Mouse (Mus musculus): ENCODE measurements at regions not wholly inside any gene's neighbourhood (a gene's known extent, or its start where the extent isn't known, plus 50 kb on each side); places are given as distances from the start of the nearest gene placed in this dataset.

DNA sequence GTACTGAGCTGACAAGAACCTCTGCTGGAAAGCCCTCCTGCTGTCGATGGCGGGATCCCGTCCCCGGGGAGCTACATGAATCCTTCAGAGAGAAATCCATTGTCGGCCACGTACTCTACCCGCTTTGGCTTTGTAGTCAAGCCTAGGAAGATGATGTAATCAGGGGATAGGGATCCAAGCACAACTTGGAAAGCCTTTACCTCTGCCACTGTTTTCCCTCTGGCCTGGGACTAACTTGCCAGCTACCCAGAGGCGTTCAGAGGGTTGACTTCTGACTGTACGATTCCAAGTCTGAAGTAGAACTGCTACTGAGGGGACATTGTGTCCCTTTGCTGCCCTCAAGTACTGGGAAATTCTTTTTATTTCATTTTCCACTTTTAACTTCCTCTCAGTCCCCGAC lies 110.2 kb upstream of the Nampt start:
- no peak overlapping the region for H3K4me3 ChIP-seq
- H3K27ac ChIP-seq, result no peak overlapping the region
- 79% methylated on average over 10 of the region's 10 CpGs for WGBS
- no peaks in the 10 kb centered on the region for H3K36me3 ChIP-seq
- H3K4me1 ChIP-seq, result no peaks in the 10 kb centered on the region
- no peaks in the 10 kb centered on the region for H3K27me3 ChIP-seq
- no peak overlapping the region for H3K9ac ChIP-seq
- no peak for ATAC-seq (ENCODE audit: insufficient number of reproducible peaks, low FRiP score, low TSS enrichment, low read depth)
- H3K4me2 ChIP-seq, result no peak overlapping the region
- H3K9me3 ChIP-seq, result no peaks in the 10 kb centered on the region

DNA sequence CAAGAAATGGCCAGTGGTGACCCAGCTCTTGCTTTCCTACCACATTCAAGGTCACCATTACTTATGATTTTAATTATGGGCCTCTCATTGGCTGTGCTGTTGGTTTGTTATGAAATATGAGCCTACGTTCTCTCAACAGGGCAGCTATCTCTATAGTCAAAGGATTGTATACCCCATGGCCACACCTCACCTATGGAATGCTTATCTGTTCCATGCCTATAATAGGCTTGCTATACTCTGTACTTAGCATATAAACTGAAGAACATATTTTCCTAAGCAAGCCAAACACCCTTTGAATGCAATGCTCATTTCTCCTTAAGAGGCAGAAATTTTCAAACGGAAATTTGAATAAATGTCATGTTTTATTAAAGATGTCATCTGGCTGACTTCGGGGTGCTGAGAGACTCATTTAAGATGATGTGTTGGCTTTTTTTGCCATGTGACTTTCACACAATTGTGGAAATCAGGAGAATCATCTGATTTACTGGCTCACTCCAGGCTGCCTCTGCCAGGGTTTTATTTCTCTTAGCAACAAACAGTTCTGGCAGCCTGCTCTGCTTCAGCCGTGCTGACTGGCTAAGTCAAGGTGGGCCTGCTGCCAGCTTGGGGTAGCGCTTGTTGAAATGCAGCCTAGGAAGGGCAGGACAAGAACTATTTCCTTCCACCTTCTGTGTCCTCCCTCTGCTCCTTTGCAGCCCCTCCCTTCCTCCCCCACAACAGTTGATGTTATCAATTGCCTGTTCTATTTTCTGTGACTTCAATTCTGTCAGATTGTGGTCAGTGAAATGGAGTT lies 102.0 kb upstream of the Nampt start:
- H3K36me3 ChIP-seq, result no peaks in the 10 kb centered on the region
- no peaks in the 10 kb centered on the region for H3K9me3 ChIP-seq
- no peaks in the 10 kb centered on the region for H3K27me3 ChIP-seq
- ATAC-seq (ENCODE audit: insufficient number of reproducible peaks, low FRiP score, low TSS enrichment, low read depth), result no peak
- H3K4me1 ChIP-seq, result peaks cover 3% of the 10 kb centered on the region; the same call in 1 of the 2 replicates
- H3K4me2 ChIP-seq, result no peak overlapping the region
- WGBS, result 54% methylated on average over 5 of the region's 5 CpGs
- no peak overlapping the region for H3K9ac ChIP-seq
- no peak overlapping the region for H3K27ac ChIP-seq
- no peak overlapping the region for H3K4me3 ChIP-seq

- H3K4me3 ChIP-seq, result no peak overlapping the region
- no peaks in the 10 kb centered on the region for H3K36me3 ChIP-seq
- H3K9me3 ChIP-seq, result no peaks in the 10 kb centered on the region
- 73% methylated on average over 4 of the region's 4 CpGs for WGBS
- H3K27me3 ChIP-seq, result no peaks in the 10 kb centered on the region
- H3K4me2 ChIP-seq, result no peak overlapping the region
- H3K4me1 ChIP-seq, result peaks cover 3% of the 10 kb centered on the region; the same call in 1 of the 2 replicates
- no peak overlapping the region for H3K27ac ChIP-seq
- no peak overlapping the region for H3K9ac ChIP-seq
- ATAC-seq (ENCODE audit: insufficient number of reproducible peaks, low FRiP score, low TSS enrichment, low read depth), result no peak
Observed at GRCm38 (mm10) chr12:32719203-32719602, 100.1 kb upstream of the Nampt start.

DNA sequence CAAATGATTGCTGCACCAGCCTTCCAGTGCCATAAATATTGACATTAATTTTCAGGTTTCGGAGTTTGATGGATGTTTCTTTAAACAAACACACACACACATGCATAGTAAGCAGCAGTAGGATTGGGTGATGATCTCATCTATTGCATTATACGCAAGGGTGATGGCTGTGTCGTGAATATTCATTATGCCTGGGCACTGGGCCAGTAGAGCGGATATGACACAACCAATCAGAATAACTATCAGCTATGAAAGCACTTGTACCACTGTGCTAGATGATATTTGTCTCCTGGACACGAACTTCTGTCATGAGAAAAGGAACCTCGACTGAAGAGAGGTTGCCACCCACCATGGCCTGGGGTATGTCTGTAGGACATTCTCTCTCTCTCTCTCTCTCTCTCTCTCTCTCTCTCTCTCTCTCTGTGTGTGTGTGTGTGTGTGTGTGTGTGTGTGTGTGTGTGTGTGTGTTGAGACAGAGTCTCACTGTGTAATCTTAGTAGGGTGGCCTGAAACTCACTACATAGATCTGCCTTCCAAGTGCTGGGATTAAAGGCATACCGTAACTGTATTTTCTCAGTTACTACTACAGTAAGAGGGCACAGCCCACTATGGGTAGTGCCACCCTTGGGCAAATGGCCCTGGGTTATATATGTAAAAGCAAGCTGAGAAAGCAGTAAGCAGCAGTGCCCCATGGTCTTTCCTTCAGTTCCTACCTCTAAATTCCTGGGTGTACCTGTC lies 94.7 kb upstream of the Nampt start:
- ATAC-seq (ENCODE audit: insufficient number of reproducible peaks, low FRiP score, low TSS enrichment, low read depth), result no peak
- Histone ChIP-seq H3K9me3 (no peaks in the 10 kb centered on the region), H3K4me1 (no peaks in the 10 kb centered on the region), H3K4me3 (no peak overlapping the region), H3K27ac (no peak overlapping the region), H3K27me3 (no peaks in the 10 kb centered on the region), H3K9ac (no peak overlapping the region), H3K4me2 (no peak overlapping the region), H3K36me3 (no peaks in the 10 kb centered on the region)
- WGBS, result 69% methylated on average over 7 of the region's 7 CpGs

- no peak for ATAC-seq (ENCODE audit: insufficient number of reproducible peaks, low FRiP score, low TSS enrichment, low read depth)
- Histone ChIP-seq H3K9ac (no peak overlapping the region), H3K9me3 (no peaks in the 10 kb centered on the region), H3K4me3 (no peak overlapping the region), H3K36me3 (no peaks in the 10 kb centered on the region), H3K27me3 (no peaks in the 10 kb centered on the region), H3K4me2 (no peak overlapping the region), H3K27ac (no peak overlapping the region), H3K4me1 (no peaks in the 10 kb centered on the region)
- WGBS, result 75% methylated on average over 1 of the region's 1 CpGs
Observed at GRCm38 (mm10) chr12:32727539-32727938, 91.8 kb upstream of the Nampt start.

GRCm38 (mm10) chr12:32728425-32728824 lies 90.9 kb upstream of the Nampt start:
- WGBS, result 77% methylated on average over 10 of the region's 10 CpGs
- Histone ChIP-seq H3K4me1 (no peaks in the 10 kb centered on the region), H3K4me3 (no peak overlapping the region), H3K4me2 (no peak overlapping the region), H3K36me3 (no peaks in the 10 kb centered on the region), H3K9ac (no peak overlapping the region), H3K27ac (no peak overlapping the region), H3K27me3 (no peaks in the 10 kb centered on the region), H3K9me3 (no peaks in the 10 kb centered on the region)
- no peak for ATAC-seq (ENCODE audit: insufficient number of reproducible peaks, low FRiP score, low TSS enrichment, low read depth)

DNA sequence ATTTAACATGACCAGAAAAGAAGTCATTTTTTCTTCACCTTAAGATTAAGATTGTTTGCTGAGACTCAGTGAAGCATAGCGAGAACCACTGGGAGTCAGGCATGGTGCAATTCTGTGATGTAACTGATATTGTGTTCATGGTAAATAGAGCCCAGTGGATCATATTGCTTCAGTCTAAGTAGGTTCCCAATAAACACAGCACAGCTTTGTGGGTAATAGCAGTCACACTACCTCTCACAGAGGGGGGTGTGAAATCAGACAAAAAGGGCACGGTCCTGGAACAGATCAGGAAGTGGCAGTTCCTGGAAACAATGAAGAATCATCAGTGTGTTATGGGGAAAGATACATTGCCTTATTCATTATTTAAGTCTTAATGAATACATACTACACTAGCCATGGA lies 84.1 kb upstream of the Nampt start:
- Histone ChIP-seq H3K9me3 (no peaks in the 10 kb centered on the region), H3K4me2 (no peak overlapping the region), H3K27ac (no peak overlapping the region), H3K36me3 (no peaks in the 10 kb centered on the region), H3K4me3 (no peak overlapping the region), H3K9ac (no peak overlapping the region), H3K27me3 (no peaks in the 10 kb centered on the region), H3K4me1 (no peaks in the 10 kb centered on the region)
- 64% methylated on average over 2 of the region's 2 CpGs for WGBS
- ATAC-seq (ENCODE audit: insufficient number of reproducible peaks, low FRiP score, low TSS enrichment, low read depth), result no peak

DNA sequence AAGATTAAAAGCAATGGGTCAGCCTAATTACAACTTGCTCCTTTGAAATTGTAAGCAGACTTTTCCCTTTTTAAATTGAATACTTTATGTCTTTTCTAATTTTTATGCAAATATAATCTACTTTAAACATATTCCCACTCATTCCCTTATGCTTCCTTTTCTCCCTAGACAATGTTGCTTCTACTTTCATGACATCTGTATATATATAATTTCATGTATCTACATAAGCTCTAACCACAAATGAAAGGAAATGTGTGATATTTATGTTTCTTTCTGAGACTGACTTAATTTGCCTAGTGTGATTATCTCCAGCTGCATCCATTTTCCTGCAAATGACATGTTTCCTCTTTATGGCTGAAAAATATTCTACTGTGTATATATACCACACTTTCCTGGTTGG lies 77.9 kb upstream of the Nampt start:
- Histone ChIP-seq H3K4me2 (no peak overlapping the region), H3K9ac (no peak overlapping the region), H3K4me3 (no peak overlapping the region), H3K9me3 (no peaks in the 10 kb centered on the region), H3K36me3 (no peaks in the 10 kb centered on the region), H3K27me3 (no peaks in the 10 kb centered on the region), H3K27ac (no peak overlapping the region), H3K4me1 (no peaks in the 10 kb centered on the region)
- ATAC-seq (ENCODE audit: insufficient number of reproducible peaks, low FRiP score, low TSS enrichment, low read depth), result no peak

GRCm38 (mm10) chr12:32757441-32758119 lies 61.8 kb upstream of the Nampt start:
- H3K27ac ChIP-seq, result no peak overlapping the region
- no peaks in the 10 kb centered on the region for H3K4me1 ChIP-seq
- no peak overlapping the region for H3K9ac ChIP-seq
- H3K9me3 ChIP-seq, result no peaks in the 10 kb centered on the region
- H3K4me3 ChIP-seq, result no peak overlapping the region
- ATAC-seq (ENCODE audit: insufficient number of reproducible peaks, low FRiP score, low TSS enrichment, low read depth), result no peak
- H3K27me3 ChIP-seq, result no peaks in the 10 kb centered on the region
- H3K4me2 ChIP-seq, result no peak overlapping the region
- 62% methylated on average over 2 of the region's 2 CpGs for WGBS
- no peaks in the 10 kb centered on the region for H3K36me3 ChIP-seq

GRCm38 (mm10) chr12:32758150-32758549 lies 61.2 kb upstream of the Nampt start:
- H3K27ac ChIP-seq, result no peak overlapping the region
- H3K4me3 ChIP-seq, result no peak overlapping the region
- H3K27me3 ChIP-seq, result no peaks in the 10 kb centered on the region
- H3K9ac ChIP-seq, result no peak overlapping the region
- no peaks in the 10 kb centered on the region for H3K9me3 ChIP-seq
- no peaks in the 10 kb centered on the region for H3K36me3 ChIP-seq
- H3K4me2 ChIP-seq, result no peak overlapping the region
- ATAC-seq (ENCODE audit: insufficient number of reproducible peaks, low FRiP score, low TSS enrichment, low read depth), result no peak
- WGBS, result 65% methylated on average over 2 of the region's 2 CpGs
- H3K4me1 ChIP-seq, result no peaks in the 10 kb centered on the region

- WGBS, result 82% methylated on average over 3 of the region's 3 CpGs
- no peak overlapping the region for H3K9ac ChIP-seq
- no peak for ATAC-seq (ENCODE audit: insufficient number of reproducible peaks, low FRiP score, low TSS enrichment, low read depth)
Observed at GRCm38 (mm10) chr12:32760627-32761026, 58.7 kb upstream of the Nampt start.

GRCm38 (mm10) chr12:32761055-32761454 lies 58.3 kb upstream of the Nampt start:
- H3K36me3 ChIP-seq, result no peaks in the 10 kb centered on the region
- H3K9ac ChIP-seq, result no peak overlapping the region
- H3K4me2 ChIP-seq, result no peak overlapping the region
- 54% methylated on average over 3 of the region's 3 CpGs for WGBS
- H3K4me3 ChIP-seq, result no peak overlapping the region
- no peak overlapping the region for H3K27ac ChIP-seq
- no peaks in the 10 kb centered on the region for H3K4me1 ChIP-seq
- no peak for ATAC-seq (ENCODE audit: insufficient number of reproducible peaks, low FRiP score, low TSS enrichment, low read depth)
- H3K27me3 ChIP-seq, result no peaks in the 10 kb centered on the region
- no peaks in the 10 kb centered on the region for H3K9me3 ChIP-seq

More at GRCm38 (mm10) chr12:32760627-32761026, 58.7 kb upstream of the Nampt start:
- Histone ChIP-seq H3K4me3 (no peak overlapping the region), H3K27ac (no peak overlapping the region), H3K36me3 (no peaks in the 10 kb centered on the region), H3K4me2 (no peak overlapping the region), H3K9me3 (no peaks in the 10 kb centered on the region), H3K4me1 (no peaks in the 10 kb centered on the region), H3K27me3 (no peaks in the 10 kb centered on the region)

Measured in limb, embryonic 15.5 days (tissue).